ENCODE assay signal across 24 mouse cellular contexts in genomic region chr3:58751818-58752620, GRCm38 (mm10). TPM values are rescaled to one million over a fixed set of nuclear protein-coding genes. Genes with fewer than 3 reads are reported as not detected.
A peak's percentile ranks its signal among the peaks of the same experiment; 100 is the strongest.
DNase-seq lines count a peak whose midpoint lies in the region; ATAC-seq and TF ChIP-seq lines count a peak whose summit lies in the region.
"Had no signal": no experiment of that assay in that cellular context is flagged by ENCODE, and none has a peak within 500 bp of the region (broad histone marks: within the 10 kb centered on the region; RNA-seq: fewer than 3 reads in every experiment).

No protein-coding gene starts in this region.

- H3K4me1 ChIP-seq in hindbrain, postnatal 0 days (ENCODE audit: insufficient read depth, low read length), result no peaks in the 10 kb centered on the region
- no peaks in the 10 kb centered on the region for H3K4me1 ChIP-seq in forebrain, embryonic 15.5 days
- H3K4me1 ChIP-seq: embryonic facial prominence, embryonic 15.5 days; heart, embryonic 15.5 days; kidney, embryonic 15.5 days; limb, embryonic 13.5 days; liver, embryonic 13.5 days; midbrain, embryonic 10.5 days; neural tube, embryonic 13.5 days had no signal

- intact Hi-C loops in heart, postnatal 36 days (cut with DNase I), result no loop called here

- TF ChIP-seq CTCF in hindbrain, postnatal 0 days (IDR thresholded peaks at IDR 0.05; ENCODE audit: low read depth), result no peak

- H3K27ac ChIP-seq in hindbrain, postnatal 0 days, result no peak overlapping the region
- no peak overlapping the region for H3K27ac ChIP-seq in forebrain, embryonic 15.5 days (replicated peaks)
- H3K27ac ChIP-seq: embryonic facial prominence, embryonic 15.5 days; heart, adult 2 months; heart, embryonic 15.5 days; kidney, embryonic 15.5 days; limb, embryonic 13.5 days; liver, embryonic 13.5 days; midbrain, embryonic 10.5 days; neural tube, embryonic 13.5 days had no signal

- ATAC-seq in hindbrain, postnatal 0 days, result no peak
- ATAC-seq in forebrain, embryonic 15.5 days (replicated peaks), result no peak
- ATAC-seq: activated CD4-positive, CD25-positive, alpha-beta regulatory T cell, adult 4 months; intestine, postnatal 0 days had no signal

- no peak overlapping the region for H3K9ac ChIP-seq in hindbrain, postnatal 0 days (replicated peaks; ENCODE audit: low read length)
- H3K9ac ChIP-seq in forebrain, embryonic 15.5 days (replicated peaks), result no peak overlapping the region
- H3K9ac ChIP-seq: embryonic facial prominence, embryonic 15.5 days; heart, embryonic 15.5 days; kidney, embryonic 15.5 days; limb, embryonic 13.5 days; liver, embryonic 13.5 days; lung, embryonic 14.5 days; neural tube, embryonic 13.5 days had no signal

- H3K9me3 ChIP-seq in hindbrain, postnatal 0 days (ENCODE audit: low read length), result no peaks in the 10 kb centered on the region
- no peaks in the 10 kb centered on the region for H3K9me3 ChIP-seq in forebrain, embryonic 15.5 days
- H3K9me3 ChIP-seq: embryonic facial prominence, embryonic 15.5 days; G1E; heart, embryonic 15.5 days; kidney, embryonic 15.5 days; limb, embryonic 13.5 days; liver, embryonic 13.5 days; midbrain, embryonic 10.5 days; neural tube, embryonic 13.5 days had no signal

- DNase-seq in heart, adult 11 months, result peak; percentile 19
- no peak for DNase-seq in heart, postnatal 36 days
- DNase-seq in cerebellum, adult 18-20 months, result peak; percentile 76 to 78
- DNase-seq in cerebellum, postnatal 25 days, result peak; percentile 78 to 81
- peak; percentile 13 for DNase-seq in hindbrain, postnatal 0 days (ENCODE audit: low spot score)
- no peak for DNase-seq in left cerebral cortex, adult 8-10 months (ENCODE audit: low spot score in 2 of 2)
- DNase-seq: adrenal gland, postnatal 25 days; embryo, embryonic 11 days; gastrocnemius, postnatal 10 days; heart, adult 2 months; liver, embryonic 13.5 days; lung, embryonic 14.5 days; lung, postnatal 4 days; thymus, postnatal 14 days had no signal

- H3K27me3 ChIP-seq in hindbrain, postnatal 0 days (ENCODE audit: insufficient read depth, low read length), result no peaks in the 10 kb centered on the region
- H3K27me3 ChIP-seq in forebrain, embryonic 15.5 days, result no peaks in the 10 kb centered on the region
- H3K27me3 ChIP-seq: embryonic facial prominence, embryonic 15.5 days; heart, embryonic 15.5 days; kidney, embryonic 15.5 days; limb, embryonic 13.5 days; liver, embryonic 13.5 days; neural tube, embryonic 13.5 days had no signal

- no peak overlapping the region for H3K4me3 ChIP-seq in hindbrain, postnatal 0 days (ENCODE audit: low read length)
- H3K4me3 ChIP-seq in forebrain, embryonic 15.5 days, result no peak overlapping the region
- H3K4me3 ChIP-seq: embryonic facial prominence, embryonic 15.5 days; heart, adult 2 months; heart, embryonic 15.5 days; kidney, embryonic 15.5 days; limb, embryonic 13.5 days; liver, embryonic 13.5 days; midbrain, embryonic 10.5 days; neural tube, embryonic 13.5 days had no signal

- no peaks in the 10 kb centered on the region for H3K36me3 ChIP-seq in hindbrain, postnatal 0 days (ENCODE audit: insufficient read depth, low read length)
- H3K36me3 ChIP-seq in forebrain, embryonic 15.5 days, result no peaks in the 10 kb centered on the region
- H3K36me3 ChIP-seq: embryonic facial prominence, embryonic 15.5 days; G1E; heart, embryonic 15.5 days; kidney, embryonic 15.5 days; limb, embryonic 13.5 days; liver, embryonic 13.5 days; midbrain, embryonic 10.5 days; neural tube, embryonic 13.5 days had no signal

- no peak overlapping the region for H3K4me2 ChIP-seq in hindbrain, postnatal 0 days (ENCODE audit: low read depth, low read length)
- H3K4me2 ChIP-seq in forebrain, embryonic 15.5 days (replicated peaks), result no peak overlapping the region
- H3K4me2 ChIP-seq: embryonic facial prominence, embryonic 15.5 days; heart, embryonic 15.5 days; kidney, embryonic 15.5 days; limb, embryonic 13.5 days; liver, embryonic 13.5 days; lung, embryonic 14.5 days; neural tube, embryonic 13.5 days had no signal

- WGBS in hindbrain, postnatal 0 days, result 58% methylated on average over 8 of the region's 8 CpGs
- WGBS in forebrain, embryonic 15.5 days, result 63% methylated on average over 8 of the region's 8 CpGs

RNA-seq across cellular contexts. Expression of gene Siah2, which starts 59.8 kb away (rescaled TPM):
- total RNA-seq in heart, postnatal 36 days (2021), result 10 to 100 TPM in 1 of 2 experiments, 1 to 10 TPM in 1; 7.5 to 12.5 TPM
- 22.5 and 29.4 TPM in 2 replicates for total RNA-seq in hindbrain, postnatal 0 days (2014; rRNA removed)
- polyA plus RNA-seq in hindbrain, postnatal 0 days (2015; fragmentation: Nextera tagmentation; extraction: Ambion mirVana), result 11.9 and 13.4 TPM in 2 replicates
- total RNA-seq in left cerebral cortex, adult 8-10 months (2022), result 10 to 100 TPM; 13.7 to 17.1 (median 16.5) TPM
- 7.0 and 8.1 TPM in 2 replicates for polyA plus RNA-seq in forebrain, embryonic 15.5 days (2015; fragmentation: Nextera tagmentation; extraction: Ambion mirVana)

Comparison
In these comparisons a context has a peak if more than half of its experiments do, and no peak if none do; other contexts are left out.
1. DNase-seq: peak in heart, adult 11 months (single experiment), cerebellum, adult 18-20 months (2 of 2), cerebellum, postnatal 25 days (2 of 2) and hindbrain, postnatal 0 days (single experiment); none in heart, postnatal 36 days (0 of 2) and left cerebral cortex, adult 8-10 months (0 of 2).